Mouse (Mus musculus): Measurements from ENCODE around the gene Pik3r4. TPM values are rescaled to one million over a fixed set of nuclear protein-coding genes. Genes with fewer than 3 reads are reported as not detected.

Gene Pik3r4
- total RNA-seq, 2 experiments from 2014 or later, result 21.0 to 23.5 TPM

DNA sequence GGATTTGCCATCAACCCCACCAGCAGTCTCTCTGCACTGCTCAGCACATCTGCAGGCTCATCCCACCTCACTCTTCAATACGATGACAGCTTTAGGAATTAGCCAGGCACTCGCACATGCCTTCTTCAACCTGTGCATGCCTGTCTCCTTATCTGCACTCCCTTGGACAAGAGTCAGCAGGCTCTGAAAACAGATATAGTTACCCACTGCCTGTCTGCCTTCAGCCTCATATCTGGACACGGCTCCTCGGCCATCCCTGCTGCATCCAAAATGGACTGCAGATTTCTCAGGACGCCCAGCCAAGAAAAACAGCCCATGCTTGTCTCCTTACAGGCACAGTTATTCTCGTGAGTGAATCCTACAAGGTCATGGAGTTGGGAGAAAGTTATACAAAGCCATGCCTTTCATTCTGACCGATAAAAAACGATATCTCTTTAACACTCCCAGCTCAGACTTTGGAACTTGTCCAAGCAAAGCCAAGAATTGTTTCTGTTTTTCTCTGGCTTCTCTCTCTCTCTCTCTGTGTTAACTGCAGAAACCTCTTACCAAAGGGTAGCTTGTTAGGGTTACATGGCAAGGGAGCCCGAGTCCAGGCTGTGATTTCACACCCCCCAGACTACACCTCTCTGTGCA is 55.1 kb downstream of the Pik3r4 start:
- peak; percentile 64 for DNase-seq

DNA sequence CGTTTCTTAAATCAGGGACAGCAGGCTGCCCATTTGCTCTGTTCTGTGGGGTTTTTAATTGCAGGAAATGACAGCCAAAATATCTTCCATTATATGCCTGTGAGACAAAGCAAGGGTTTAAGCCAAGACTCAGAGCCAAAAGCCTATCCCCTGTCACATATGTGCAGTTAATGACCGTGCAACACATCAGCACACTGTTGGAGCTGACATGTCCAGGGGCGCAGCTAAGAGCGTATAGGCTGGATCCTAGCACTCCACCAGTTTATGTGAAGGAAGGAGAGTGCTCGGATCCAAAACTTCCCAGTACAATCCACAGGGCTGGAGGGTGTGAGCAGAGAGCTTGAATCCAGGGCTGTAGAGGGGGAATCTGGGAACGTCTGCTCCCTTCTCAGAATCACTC is 57.9 kb downstream of the Pik3r4 start:
- no peak for DNase-seq

DNA sequence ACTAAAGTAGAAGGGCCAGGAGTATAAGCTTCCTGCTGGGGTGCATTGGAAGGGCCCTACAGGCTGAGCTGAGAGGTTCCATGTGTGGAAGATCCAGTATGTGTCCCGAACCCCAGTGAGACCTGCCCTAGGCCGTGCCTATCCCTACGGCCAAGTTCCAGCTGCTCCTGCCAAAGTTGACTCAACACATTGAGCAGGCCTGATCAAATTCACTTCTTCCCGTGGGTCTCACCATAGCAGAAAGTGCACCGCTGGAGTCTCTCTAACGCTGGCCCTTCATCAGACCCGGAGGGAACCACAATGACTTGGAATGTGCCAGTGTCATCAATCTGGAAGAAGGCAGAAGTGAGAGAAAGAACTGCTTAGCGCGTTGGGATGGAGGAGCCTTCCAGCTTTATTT is 59.2 kb downstream of the Pik3r4 start:
- peak; percentile 16 for DNase-seq

DNA sequence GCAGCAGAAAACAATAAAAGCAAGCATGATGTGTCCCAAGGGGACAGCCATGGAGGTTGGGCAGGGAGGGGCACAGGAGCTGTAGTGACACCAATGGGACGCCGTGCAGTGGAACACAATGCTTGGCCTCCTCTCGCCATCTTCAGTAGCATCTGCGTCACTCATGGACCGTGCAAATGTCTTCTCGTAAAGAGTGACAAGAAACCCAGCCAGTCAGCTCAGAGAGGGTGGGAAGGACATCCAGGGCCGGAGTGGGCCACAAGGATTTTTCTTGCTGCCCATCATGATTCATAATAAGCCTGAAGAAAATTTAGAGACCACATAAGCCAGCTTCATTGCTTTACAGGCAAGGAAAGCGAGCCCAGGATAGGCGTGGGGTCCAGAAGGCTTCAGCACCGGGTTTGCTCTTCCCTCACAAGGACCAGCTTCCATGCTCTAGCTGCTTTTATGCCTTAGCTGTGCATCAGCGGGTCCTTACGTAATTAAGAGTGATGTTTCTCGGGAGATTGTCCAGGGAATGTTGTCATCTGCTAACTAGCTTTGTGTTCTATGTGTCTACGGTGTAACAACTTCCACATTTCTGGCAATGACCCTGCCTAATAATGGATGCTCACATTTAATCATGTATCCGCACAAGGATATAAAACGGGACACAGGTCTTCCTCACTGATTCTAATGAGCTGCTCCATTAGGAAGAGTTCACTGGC is 61.6 kb downstream of the Pik3r4 start:
- DNase-seq, result no peak

DNA sequence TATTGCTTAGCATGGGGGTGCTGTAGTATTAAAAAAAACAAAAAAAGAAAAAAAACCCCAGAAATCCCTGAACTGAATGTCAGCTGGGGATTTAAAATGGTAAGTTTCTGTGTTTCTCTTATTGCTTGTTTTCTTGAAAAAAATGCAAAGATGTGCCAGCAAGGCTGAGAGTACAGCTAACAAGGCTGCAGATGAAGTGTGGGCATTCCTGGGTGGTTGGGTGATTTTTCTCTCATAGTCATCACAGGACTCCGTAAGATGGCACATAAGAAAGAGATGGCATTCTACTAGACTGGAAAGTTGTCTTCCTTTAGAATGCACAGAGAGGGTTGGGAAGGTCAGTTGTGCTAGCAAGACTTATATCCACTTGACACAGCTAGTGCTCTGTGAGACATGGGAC is 62.2 kb downstream of the Pik3r4 start:
- no peak for DNase-seq

DNA sequence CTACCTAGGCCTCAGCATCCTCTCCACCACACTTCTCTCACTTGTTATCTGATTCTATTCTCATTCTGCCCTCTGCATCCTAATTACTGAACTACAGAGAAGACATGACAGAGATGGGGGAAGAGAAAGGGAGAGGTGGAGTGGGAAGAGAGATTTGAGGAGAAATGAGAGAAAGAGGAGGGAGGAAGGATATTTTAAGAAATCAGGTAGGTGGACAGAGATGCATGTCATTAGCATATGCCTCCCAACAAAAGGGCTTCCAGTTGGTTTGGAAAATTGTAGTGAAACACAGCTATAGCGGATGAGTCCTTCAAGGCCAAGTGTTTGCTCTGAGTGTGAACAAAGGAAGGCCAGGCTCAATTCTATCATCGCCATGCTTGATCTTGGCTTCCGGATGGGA is 69.3 kb downstream of the Pik3r4 start:
- no peak for DNase-seq

DNA sequence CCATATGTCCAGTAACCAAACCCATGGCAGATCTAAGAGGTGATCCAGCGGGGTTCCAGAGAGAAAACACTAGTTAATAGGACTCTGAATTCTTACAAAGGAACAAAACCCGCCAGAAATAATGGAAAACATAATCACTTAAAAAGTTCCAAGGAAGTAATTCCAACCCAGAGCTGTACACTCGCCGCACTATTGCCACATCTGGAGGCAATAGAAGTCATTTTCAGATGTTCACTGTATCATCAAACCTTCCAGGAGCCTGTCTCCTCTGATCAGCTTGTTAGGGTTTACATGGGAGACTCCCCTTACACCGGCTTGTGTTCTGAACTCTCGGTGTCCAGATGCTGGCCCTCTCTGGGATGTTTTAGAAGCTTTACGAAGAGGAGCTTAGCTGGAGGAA is 76.6 kb downstream of the Pik3r4 start:
- DNase-seq, result no peak

DNA sequence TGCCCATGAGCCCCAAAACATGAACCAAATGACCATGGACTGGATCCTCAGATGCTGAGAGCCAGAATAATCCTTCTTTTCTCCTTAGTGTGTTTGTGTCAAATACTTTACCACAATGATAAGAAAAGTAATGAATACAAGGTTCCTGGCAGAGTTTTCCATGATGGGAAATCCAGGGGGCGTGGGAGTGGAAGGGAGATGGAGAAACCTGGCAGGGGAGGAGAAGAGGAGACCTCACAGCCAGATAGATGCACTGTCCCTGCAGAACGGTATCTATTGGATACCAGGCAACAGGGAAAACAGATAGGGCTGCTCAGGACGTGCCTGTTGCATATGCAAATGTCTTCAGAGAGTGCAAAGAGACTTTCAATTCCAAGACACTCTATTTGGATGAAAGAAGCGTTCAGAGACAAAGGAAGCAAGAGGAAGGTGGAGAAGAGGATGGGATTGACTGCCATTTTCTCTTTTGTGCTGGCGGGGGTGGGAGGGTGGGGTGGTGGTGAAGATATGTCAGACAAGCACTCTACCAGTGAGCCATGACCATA is 77.1 kb downstream of the Pik3r4 start:
- DNase-seq, result no peak

DNA sequence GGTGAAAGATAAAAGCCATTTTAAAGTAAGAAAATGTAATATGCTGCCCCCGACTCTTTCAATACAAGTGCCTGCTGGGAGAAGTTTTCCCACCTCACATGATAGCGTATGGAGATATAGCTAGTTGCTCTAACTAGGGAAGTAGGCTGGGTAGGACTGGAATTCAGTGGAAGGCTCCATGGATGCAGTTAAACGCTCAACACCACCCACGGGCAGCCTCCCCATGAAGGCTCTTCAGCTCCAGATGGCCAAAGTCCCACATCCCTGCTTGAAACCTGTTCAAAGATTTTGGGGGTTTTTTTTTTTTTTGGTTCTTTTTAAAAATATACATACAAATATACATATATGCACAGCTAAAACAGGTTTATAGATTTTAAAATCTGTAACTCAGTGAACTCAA is 77.7 kb downstream of the Pik3r4 start:
- DNase-seq, result no peak

DNA sequence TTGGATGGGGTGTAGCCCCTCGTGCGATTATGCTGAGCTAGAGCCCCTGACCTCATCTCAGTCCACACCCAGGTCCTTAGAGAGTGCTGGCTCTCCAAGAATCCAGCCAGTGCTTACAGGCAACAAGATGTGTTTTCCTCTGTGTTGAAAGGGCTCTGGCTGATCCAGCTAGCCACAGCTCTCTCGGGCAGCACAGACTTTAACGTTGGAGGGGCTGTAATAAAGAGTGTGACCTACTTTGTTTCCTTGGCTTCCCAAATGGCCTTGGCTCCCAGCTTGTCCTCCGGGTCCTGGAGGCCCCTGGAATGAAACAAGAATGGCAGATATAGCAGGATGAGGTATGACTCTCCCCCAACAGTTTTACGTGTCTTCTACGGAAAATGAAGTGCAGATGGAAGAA is 89.2 kb downstream of the Pik3r4 start:
- peak; percentile 50 for DNase-seq

DNA sequence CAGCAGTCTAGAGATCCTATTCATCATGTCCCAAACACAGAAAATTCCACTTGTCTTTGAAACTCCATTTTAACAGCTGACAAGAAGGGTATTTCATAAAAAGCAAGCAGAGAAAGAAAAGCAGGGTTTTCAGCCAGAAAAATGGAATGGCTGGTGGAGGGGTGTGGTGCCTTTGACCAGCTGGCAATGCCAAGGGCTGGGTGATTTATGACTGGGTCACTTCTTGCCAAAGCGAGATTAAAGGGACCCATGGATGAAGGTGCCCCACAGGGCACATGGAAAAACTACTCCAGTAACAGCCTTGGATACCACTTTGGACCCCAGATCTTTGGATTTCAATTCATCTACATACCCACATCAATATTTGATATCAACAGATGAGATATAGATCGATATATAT is 91.9 kb downstream of the Pik3r4 start:
- DNase-seq, result no peak

DNA sequence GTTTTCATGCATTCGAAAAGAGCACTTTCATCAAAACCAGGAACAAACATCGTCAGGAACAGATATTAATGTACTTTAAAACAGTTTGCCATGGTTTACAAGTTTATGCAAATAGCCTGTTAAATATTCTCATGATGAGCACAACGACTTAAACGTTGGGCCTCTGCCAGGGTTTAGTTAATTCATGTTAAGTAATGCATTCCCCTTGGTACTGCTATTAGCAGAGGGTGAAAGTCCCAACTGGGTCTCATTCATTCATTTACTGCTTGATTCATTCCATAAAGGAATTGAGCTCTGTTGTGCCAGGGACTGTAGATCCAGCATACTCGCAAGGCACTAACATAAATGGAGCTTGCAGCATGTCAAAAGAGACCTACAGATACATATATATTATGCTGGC is 92.4 kb downstream of the Pik3r4 start:
- DNase-seq, result no peak

Other genes with a start within 250 kb of the Pik3r4 start
- gene Aste1, start 247.6 kb upstream of the Pik3r4 start, total RNA-seq (2021), result 10 to 100 TPM; 13.6 to 16.0 TPM
- gene Nek11, start 247.5 kb upstream of the Pik3r4 start, total RNA-seq (2021), result not detected
- 10 to 100 TPM; 45.6 to 56.2 TPM for gene Atp2c1, start 115.7 kb upstream of the Pik3r4 start, total RNA-seq (2021)
- 10 to 100 TPM; 16.6 to 18.3 TPM for gene Col6a6, start 185.2 kb downstream of the Pik3r4 start, total RNA-seq (2021)